Mouse (Mus musculus) midbrain, embryonic 12.5 days (tissue): Measurements from ENCODE around the gene Pigv. TPM values are rescaled to one million over a fixed set of nuclear protein-coding genes. Genes with fewer than 3 reads are reported as not detected.

Experiments
- ATAC-seq: fragments of 200-750 bp; cut with Nextera tagmentation; 2 replicates; pipeline ENCODE4 v1.8.0; 2017; ENCODE audit warnings: low read depth, moderate TSS enrichment, moderate library complexity; ENCODE audit not compliant: low FRiP score
- H3K27ac ChIP-seq: fragments of 300-500 bp; sonication (generic); replicated peaks from 2 replicates; pipeline ENCODE4 v1.5.1; 2016; ENCODE audit warnings: mild to moderate bottlenecking
- H3K27me3 ChIP-seq: fragments of 300-500 bp; sonication (generic); 2 replicates; pipeline ENCODE4 v1.6.1; 2016; ENCODE audit warnings: mild to moderate bottlenecking
- H3K36me3 ChIP-seq: fragments of 300-500 bp; sonication (generic); 2 replicates; pipeline ENCODE4 v1.6.1; 2016
- H3K4me1 ChIP-seq: fragments of 300-500 bp; sonication (generic); 2 replicates; pipeline ENCODE4 v1.6.1; 2016
- H3K4me2 ChIP-seq: fragments of 300-500 bp; sonication (generic); replicated peaks from 2 replicates; pipeline ENCODE4 v1.6.1; 2016; ENCODE audit warnings: mild to moderate bottlenecking, moderate library complexity
- H3K4me3 ChIP-seq: fragments of 300-500 bp; sonication (generic); 2 replicates; pipeline ENCODE4 v1.5.1; 2016; ENCODE audit warnings: mild to moderate bottlenecking
- H3K9ac ChIP-seq: fragments of 300-500 bp; sonication (generic); replicated peaks from 2 replicates; pipeline ENCODE4 v1.6.1; 2016; ENCODE audit warnings: mild to moderate bottlenecking, moderate library complexity
- H3K9me3 ChIP-seq: fragments of 300-500 bp; sonication (generic); 2 replicates; pipeline ENCODE4 v1.6.1; 2016; ENCODE audit warnings: mild to moderate bottlenecking
- WGBS: fragments of 180-500 bp; shearing (Covaris S2); methylation state at CpG from one replicate; pipeline ENCODE4 v1.1.7; 2016; 5-methylcytosine and 5-hydroxymethylcytosine counted together
- polyA plus RNA-seq: library from polyadenylated mRNA; unstranded; fragments of >200 nt; fragmentation: Nextera tagmentation; extraction: Ambion mirVana; gene quantifications from 2 replicates; pipeline ENCODE4 v1.2.1, GENCODE M21; 2016

Pigv gene
- polyA plus RNA-seq, 1 experiment from 2014 or later: 19.1 TPM

DNA sequence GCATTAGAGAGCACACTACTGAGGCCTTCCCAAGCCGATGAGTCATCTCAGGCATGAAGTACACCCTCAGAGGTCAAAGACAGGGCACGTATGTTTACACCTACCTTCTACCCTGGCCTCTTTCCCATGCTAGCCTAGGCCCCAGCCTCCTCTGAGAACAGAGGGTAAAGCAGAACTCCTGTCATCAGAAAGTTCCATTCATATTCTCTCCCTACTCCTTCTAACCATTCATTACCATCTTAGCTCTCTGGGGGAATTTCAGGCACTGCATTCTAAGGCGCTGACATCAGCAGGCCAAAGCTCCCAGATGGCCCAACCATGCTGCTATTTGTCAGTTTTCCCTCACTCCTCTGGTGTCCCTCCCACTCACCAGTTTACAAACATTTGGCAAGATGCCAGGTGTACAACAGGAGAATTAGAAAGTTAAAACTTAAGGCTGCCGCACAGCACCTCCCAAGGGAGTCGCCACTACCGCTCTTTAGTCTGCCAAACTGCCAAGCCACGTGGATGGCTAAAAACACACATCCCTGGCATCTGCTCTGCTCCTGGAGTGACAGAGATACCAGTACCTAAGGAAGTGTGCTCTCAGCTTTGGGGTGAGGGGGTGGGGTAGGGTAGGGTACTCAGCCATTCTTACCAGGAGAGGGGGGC, 16.1 kb upstream of the Pigv start:
- Histone ChIP-seq H3K27ac (no peak overlapping the region), H3K4me1 (peaks cover 3% of the 10 kb centered on the region; the same call in 1 of the 2 replicates), H3K27me3 (no peaks in the 10 kb centered on the region), H3K4me2 (no peak overlapping the region), H3K4me3 (no peak overlapping the region), H3K9me3 (no peaks in the 10 kb centered on the region), H3K36me3 (peaks cover 100% of the 10 kb centered on the region), H3K9ac (no peak overlapping the region)
- 83% methylated on average over 7 of the region's 7 CpGs for WGBS
- no peak for ATAC-seq

DNA sequence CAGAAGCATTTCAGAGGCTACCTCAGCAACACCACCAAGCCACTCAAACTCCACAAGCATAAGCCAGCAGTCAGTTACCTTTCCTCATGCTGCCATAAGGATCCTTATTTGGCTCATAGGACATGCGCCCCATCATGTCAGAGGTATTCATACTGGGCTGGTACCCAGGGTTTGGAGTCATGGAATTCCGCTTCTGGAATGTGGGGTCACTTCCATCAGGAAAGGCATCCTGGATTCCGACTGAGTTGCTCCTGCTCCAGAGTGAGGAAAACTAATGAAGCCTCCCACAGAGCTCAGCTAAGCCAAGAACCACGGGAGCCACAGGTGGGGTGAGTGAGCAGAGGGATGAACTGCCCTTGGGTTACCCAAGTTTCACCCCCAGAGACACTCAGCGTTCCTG, 14.7 kb upstream of the Pigv start:
- H3K27me3 ChIP-seq: no peaks in the 10 kb centered on the region
- no peak overlapping the region for H3K4me2 ChIP-seq
- WGBS: 86% methylated on average over 5 of the region's 5 CpGs
- no peak overlapping the region for H3K4me3 ChIP-seq
- no peak for ATAC-seq
- no peak overlapping the region for H3K27ac ChIP-seq
- peaks cover 97% of the 10 kb centered on the region for H3K36me3 ChIP-seq
- H3K9me3 ChIP-seq: no peaks in the 10 kb centered on the region
- peaks cover 3% of the 10 kb centered on the region; the same call in 1 of the 2 replicates for H3K4me1 ChIP-seq
- no peak overlapping the region for H3K9ac ChIP-seq

- WGBS: 89% methylated on average over 11 of the region's 11 CpGs
- Histone ChIP-seq H3K27me3 (no peaks in the 10 kb centered on the region), H3K9me3 (no peaks in the 10 kb centered on the region), H3K9ac (no peak overlapping the region), H3K27ac (no peak overlapping the region), H3K36me3 (peaks cover 97% of the 10 kb centered on the region), H3K4me1 (peaks cover 3% of the 10 kb centered on the region; the same call in 1 of the 2 replicates), H3K4me3 (no peak overlapping the region), H3K4me2 (no peak overlapping the region)
- no peak for ATAC-seq
Observed at GRCm38 (mm10) chr4:133686512-133686911, 14.1 kb upstream of the Pigv start.

- H3K36me3 ChIP-seq: peaks cover 58% of the 10 kb centered on the region
Observed at GRCm38 (mm10) chr4:133680206-133680786, 7.8 kb upstream of the Pigv start.

DNA sequence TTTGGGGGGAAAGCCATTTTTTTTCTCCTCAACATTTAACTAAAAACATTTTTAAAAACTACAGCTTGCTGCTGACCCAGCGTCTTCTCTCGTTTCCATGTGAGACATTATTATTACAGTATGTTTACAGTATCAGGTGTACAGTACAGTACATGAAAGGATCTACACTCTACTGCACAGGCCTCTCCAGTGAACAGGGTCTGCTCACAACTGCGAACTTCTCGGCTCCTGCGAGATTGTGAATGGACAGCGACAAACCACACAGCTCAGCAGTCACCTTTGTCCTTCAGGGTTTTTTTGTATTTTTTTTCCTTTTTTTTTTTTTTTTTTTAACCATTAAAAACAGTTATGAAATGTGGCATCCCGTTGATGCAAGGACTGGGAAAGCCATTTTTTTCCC, 7.2 kb upstream of the Pigv start:
- no peaks in the 10 kb centered on the region for H3K27me3 ChIP-seq
- peaks cover 29% of the 10 kb centered on the region for H3K4me1 ChIP-seq
- no peak overlapping the region for H3K4me3 ChIP-seq
- ATAC-seq: no peak
- no peak overlapping the region for H3K9ac ChIP-seq
- 92% methylated on average over 7 of the region's 7 CpGs for WGBS
- peaks cover 51% of the 10 kb centered on the region for H3K36me3 ChIP-seq
- H3K27ac ChIP-seq: no peak overlapping the region
- H3K9me3 ChIP-seq: no peaks in the 10 kb centered on the region
- no peak overlapping the region for H3K4me2 ChIP-seq

More at GRCm38 (mm10) chr4:133680206-133680786, 7.8 kb upstream of the Pigv start:
- no peak overlapping the region for H3K4me3 ChIP-seq
- WGBS: 92% methylated on average over 14 of the region's 14 CpGs
- H3K27me3 ChIP-seq: no peaks in the 10 kb centered on the region
- no peak overlapping the region for H3K4me2 ChIP-seq
- no peak overlapping the region for H3K27ac ChIP-seq
- no peak for ATAC-seq
- H3K9me3 ChIP-seq: no peaks in the 10 kb centered on the region
- H3K4me1 ChIP-seq: peaks cover 25% of the 10 kb centered on the region
- H3K9ac ChIP-seq: no peak overlapping the region

DNA sequence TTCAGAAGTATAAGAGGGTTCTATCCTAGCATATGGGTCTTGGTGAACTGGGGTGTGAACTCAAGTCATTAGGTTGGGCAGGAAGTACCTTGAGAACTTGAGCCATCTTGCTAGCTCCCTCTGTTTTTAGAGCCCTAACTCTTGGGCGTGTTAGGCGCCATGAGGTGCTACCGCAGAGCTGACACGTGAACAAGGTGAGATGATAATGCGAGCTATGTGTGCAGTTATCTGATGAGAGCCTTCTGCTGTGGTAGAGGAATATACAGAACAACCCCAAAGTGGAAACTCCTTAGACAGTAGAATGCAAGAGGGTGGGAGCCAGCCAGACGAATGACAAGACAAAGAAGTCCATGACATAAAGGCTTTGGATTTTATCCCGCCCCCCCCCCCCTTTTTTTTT, 4.8 kb upstream of the Pigv start:
- no peak overlapping the region for H3K4me3 ChIP-seq
- 74% methylated on average over 7 of the region's 7 CpGs for WGBS
- peaks cover 45% of the 10 kb centered on the region for H3K4me1 ChIP-seq
- no peaks in the 10 kb centered on the region for H3K27me3 ChIP-seq
- no peaks in the 10 kb centered on the region for H3K9me3 ChIP-seq
- peaks cover 30% of the 10 kb centered on the region for H3K36me3 ChIP-seq
- H3K4me2 ChIP-seq: no peak overlapping the region
- H3K27ac ChIP-seq: no peak overlapping the region; the same call in 1 of the 2 replicates
- no peak overlapping the region for H3K9ac ChIP-seq
- no peak for ATAC-seq

DNA sequence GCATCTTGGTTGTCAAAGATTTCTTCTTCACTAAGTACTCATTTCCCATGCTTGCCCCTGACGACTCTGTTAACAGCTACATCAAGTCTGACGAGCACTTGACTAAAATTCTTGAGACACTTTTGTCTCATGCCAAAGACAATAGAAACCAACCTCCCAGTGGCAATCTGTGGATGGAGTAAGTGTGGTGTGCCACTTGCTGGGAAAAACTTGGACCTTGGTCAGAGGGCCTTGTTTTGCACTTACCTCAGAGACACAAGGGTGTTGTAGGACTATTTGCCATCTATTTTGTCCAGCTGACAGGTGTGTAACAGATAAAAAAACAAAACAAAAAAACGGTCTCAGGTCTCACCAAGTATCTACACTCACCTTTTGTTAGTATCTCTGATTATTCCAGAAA, 3.7 kb upstream of the Pigv start:
- no peaks in the 10 kb centered on the region for H3K27me3 ChIP-seq
- no peak overlapping the region for H3K4me3 ChIP-seq
- peaks cover 53% of the 10 kb centered on the region for H3K4me1 ChIP-seq
- H3K9ac ChIP-seq: peak overlapping the region; percentile 12; the same call in 1 of the 2 replicates
- H3K27ac ChIP-seq: peak overlapping the region; percentile 72
- ATAC-seq: no peak
- H3K9me3 ChIP-seq: no peaks in the 10 kb centered on the region
- WGBS: 26% methylated on average over 3 of the region's 3 CpGs
- peaks cover 19% of the 10 kb centered on the region for H3K36me3 ChIP-seq
- peak overlapping the region; percentile 17; the same call in 1 of the 2 replicates for H3K4me2 ChIP-seq

DNA sequence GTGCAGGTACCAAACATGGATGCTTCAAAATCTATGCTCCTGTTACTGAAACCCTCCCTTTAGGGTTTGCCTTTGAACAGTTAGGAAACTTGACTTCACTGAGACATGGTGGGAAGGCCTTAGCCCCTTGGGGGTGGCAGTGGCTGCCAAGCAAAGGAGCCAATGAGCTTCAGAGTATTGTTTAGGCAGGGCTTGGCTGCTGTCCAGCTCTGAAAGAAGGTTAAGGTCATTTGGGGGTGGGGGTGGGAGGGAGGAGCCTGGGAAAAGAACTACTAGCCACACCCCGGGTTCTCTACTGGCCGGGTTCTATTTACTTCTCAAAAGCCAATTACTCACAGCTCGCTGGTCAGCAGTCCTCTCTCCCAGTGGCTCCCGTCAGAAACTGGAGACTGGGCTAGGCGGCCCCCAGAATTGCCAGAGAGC, 3.2 kb upstream of the Pigv start:
- Histone ChIP-seq H3K4me1 (peaks cover 56% of the 10 kb centered on the region), H3K9ac (no peak overlapping the region), H3K4me2 (peak overlapping the region; percentile 17; the same call in 1 of the 2 replicates), H3K4me3 (no peak overlapping the region), H3K36me3 (peaks cover 13% of the 10 kb centered on the region), H3K27me3 (no peaks in the 10 kb centered on the region), H3K9me3 (no peaks in the 10 kb centered on the region), H3K27ac (peak overlapping the region; percentile 72)
- ATAC-seq: 0 out of 2 replicates have a peak, but pooled peaks have one; percentile 27
- 4% methylated on average over 5 of the region's 5 CpGs for WGBS

DNA sequence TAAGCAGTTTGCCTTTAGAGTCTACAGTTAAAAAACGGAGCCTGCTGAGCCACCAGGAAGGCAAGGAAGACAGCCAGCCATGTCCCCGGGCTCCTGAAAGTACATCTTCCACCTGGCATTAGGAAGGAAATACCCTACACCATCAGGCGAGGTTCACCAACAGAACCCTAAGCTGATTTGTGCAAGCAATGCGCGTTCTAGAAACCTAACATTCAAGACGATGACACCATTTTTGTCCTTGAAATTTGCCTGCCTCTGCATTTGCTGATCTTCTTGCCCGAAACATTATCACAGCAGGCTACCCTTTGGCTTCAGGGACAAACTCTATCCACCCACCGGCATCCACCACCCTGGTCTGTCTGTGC, 1.9 kb upstream of the Pigv start:
- H3K9ac ChIP-seq: no peak overlapping the region
- H3K4me2 ChIP-seq: no peak overlapping the region
- no peaks in the 10 kb centered on the region for H3K27me3 ChIP-seq
- no peak overlapping the region for H3K27ac ChIP-seq
- H3K4me3 ChIP-seq: no peak overlapping the region
- peaks cover 59% of the 10 kb centered on the region for H3K4me1 ChIP-seq
- peaks cover 5% of the 10 kb centered on the region; the same call in 1 of the 2 replicates for H3K36me3 ChIP-seq
- no peak for ATAC-seq
- WGBS: 78% methylated on average over 8 of the region's 8 CpGs
- no peaks in the 10 kb centered on the region for H3K9me3 ChIP-seq

DNA sequence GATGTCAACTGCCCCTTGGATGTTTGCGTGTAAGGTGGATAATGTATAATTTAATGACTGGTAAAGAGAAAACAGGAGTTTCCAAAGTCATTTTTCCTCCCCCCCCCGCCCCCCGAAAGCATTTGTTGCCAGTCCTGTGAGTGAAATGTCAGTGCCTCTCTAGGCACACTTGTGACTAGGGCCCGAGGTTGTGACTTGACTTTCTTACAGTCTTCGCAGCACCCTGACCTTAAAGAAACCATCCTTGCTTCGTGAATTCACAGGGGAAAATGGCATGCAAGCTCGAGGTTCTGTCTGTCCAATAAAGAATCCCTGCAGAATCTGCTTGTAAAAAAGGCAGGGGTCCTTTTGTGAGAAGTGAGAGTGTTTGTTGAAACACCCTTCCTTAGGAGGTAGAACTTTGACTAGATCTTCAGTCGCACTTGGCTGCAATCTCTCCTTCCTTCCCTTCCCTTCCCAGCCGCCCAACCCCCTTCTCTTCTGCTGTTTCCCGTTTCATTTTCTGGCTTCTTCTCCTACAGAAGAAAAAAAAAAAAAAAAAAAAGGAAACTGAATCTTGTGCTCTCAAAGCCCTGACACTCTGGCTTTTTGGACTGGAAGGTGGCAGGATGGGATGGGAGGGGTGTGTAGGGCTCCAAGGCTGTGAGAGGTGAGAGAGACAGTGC, 1.4 kb upstream of the Pigv start:
- H3K4me3 ChIP-seq: no peak overlapping the region
- ATAC-seq: no peak
- 0 out of 2 replicates have a peak, but pooled peaks cover 7% of the 10 kb centered on the region for H3K36me3 ChIP-seq
- H3K9ac ChIP-seq: no peak overlapping the region
- H3K27me3 ChIP-seq: no peaks in the 10 kb centered on the region
- peak overlapping the region; percentile 98; the same call in 1 of the 2 replicates for H3K27ac ChIP-seq
- no peaks in the 10 kb centered on the region for H3K9me3 ChIP-seq
- H3K4me1 ChIP-seq: peaks cover 59% of the 10 kb centered on the region
- peak overlapping the region; percentile 67; the same call in 1 of the 2 replicates for H3K4me2 ChIP-seq
- 50% methylated on average over 9 of the region's 10 CpGs for WGBS

DNA sequence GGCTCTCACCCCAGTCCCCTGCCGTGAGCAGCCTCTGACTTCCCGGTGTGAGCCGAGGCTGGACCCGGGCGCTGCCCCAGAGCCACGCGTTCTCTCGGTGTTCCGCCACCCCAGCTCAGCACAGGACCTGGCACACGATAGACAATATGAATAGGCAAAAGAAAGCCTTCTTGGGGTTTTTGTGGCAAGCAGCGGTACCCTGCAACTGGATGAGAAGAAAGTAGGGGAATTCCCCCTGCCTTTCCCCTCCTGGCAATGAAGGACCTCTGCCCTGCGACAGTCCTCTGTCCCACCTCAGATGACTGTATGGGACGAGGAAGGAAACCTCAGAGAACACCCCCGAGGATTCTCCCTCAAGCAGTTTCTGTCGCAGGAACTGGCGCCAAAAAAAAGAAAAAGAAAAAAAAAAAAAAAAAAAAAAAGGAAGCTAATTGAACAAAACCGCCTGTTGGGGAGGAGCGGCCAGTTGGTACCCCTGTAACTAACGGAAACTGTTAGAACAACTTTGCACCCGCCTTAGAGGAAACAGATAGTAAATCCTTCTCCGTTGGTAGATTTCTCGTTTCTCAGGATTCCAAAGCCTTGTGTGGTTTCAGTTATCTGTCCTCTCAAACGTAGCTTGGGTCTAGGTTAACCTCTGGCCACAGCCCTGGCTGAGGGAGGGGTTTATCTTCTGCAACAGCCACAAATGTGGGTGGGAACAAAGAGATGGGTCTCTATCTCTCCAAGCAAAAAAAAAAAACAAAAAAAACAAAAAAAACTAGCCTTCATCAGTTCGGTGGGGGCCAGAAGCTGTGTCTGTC, 599 bp upstream of the Pigv start:
- peaks cover 59% of the 10 kb centered on the region for H3K4me1 ChIP-seq
- peak overlapping the region; percentile 67 for H3K4me2 ChIP-seq
- peak overlapping the region; percentile 98 for H3K27ac ChIP-seq
- H3K36me3 ChIP-seq: peaks cover 6% of the 10 kb centered on the region; the same call in 1 of the 2 replicates
- H3K27me3 ChIP-seq: no peaks in the 10 kb centered on the region
- H3K9me3 ChIP-seq: no peaks in the 10 kb centered on the region
- WGBS: 6% methylated on average over 24 of the region's 24 CpGs
- peak overlapping the region; percentile 83 for H3K9ac ChIP-seq
- peak; percentile 8; the same call in 1 of the 2 replicates for ATAC-seq
- peak overlapping the region; percentile 75 for H3K4me3 ChIP-seq
